ENCODE assay signal across 10 mouse cellular contexts in the genomic region with DNA sequence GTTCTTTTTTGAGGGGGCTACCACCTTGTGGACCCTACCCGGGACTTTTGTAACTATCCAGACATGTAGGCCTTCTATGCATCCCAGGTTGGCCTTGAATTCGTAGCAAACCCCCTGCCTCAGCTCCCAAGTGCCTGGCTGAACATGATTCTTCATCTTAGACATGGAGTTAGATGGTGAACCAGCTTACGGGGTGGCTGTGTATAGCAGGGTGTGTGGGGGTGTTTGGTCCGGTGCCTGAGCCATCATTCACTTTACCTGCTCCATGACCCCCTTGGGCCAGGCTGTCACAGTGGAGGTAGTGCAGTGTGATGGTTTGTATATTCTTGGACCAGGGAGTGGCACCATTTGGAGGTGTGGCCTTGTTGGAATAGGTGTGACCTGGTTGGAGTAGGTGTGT. TPM values are rescaled to one million over a fixed set of nuclear protein-coding genes. Genes with fewer than 3 reads are reported as not detected.
DNase-seq lines count a peak whose midpoint lies in the region; ATAC-seq and TF ChIP-seq lines count a peak whose summit lies in the region.
"Had no signal": no experiment of that assay in that cellular context is flagged by ENCODE, and none has a peak within 500 bp of the region (broad histone marks: within the 10 kb centered on the region; RNA-seq: fewer than 3 reads in every experiment).

No protein-coding gene starts in this region.

- no peaks in the 10 kb centered on the region for H3K9me3 ChIP-seq in heart, embryonic 14.5 days (ENCODE audit: control insufficient read depth, low read length)
- H3K9me3 ChIP-seq in ES-Bruce4 (replicated peaks; ENCODE audit: control insufficient read depth, insufficient read depth, low read length, poor library complexity, severe bottlenecking) = no peaks in the 10 kb centered on the region
- no peaks in the 10 kb centered on the region for H3K9me3 ChIP-seq in forebrain, postnatal 0 days (ENCODE audit: low read length)
- H3K9me3 ChIP-seq in limb, embryonic 14.5 days (ENCODE audit: control insufficient read depth, low read length) = no peaks in the 10 kb centered on the region

- no peak for TF ChIP-seq CTCF in ES-Bruce4 (IDR thresholded peaks at IDR 0.05; ENCODE audit: low read depth, low read length)
- no peak for TF ChIP-seq CTCF in forebrain, postnatal 0 days (IDR thresholded peaks at IDR 0.05; ENCODE audit: low read depth)
- TF ChIP-seq CTCF in gastrocnemius, adult 2 months (IDR thresholded peaks at IDR 0.05) = no peak

- TF ChIP-seq POLR2A in ES-Bruce4 (IDR thresholded peaks at IDR 0.05; ENCODE audit: insufficient read depth, low read length) = no peak
- TF ChIP-seq POLR2A in limb, embryonic 14.5 days (IDR thresholded peaks at IDR 0.05; ENCODE audit: borderline replicate concordance, extremely low read depth, insufficient read depth, insufficient read length) = no peak

- peak overlapping the region; percentile 74 to 76 for H3K27ac ChIP-seq in heart, embryonic 14.5 days (replicated peaks in 1 of 2; ENCODE audit: control insufficient read depth in 1 of 2, insufficient read depth in 1 of 2, low read depth in 2 of 2, low read length in 2 of 2)
- H3K27ac ChIP-seq in ES-Bruce4 (ENCODE audit: insufficient read depth, low read length) = 0 out of 2 replicates have a peak overlapping the region, but pooled peaks have one; percentile 14
- H3K27ac ChIP-seq in forebrain, postnatal 0 days (ENCODE audit: low read depth, low read length) = peak overlapping the region; percentile 29; the same call in 1 of the 2 replicates
- H3K27ac ChIP-seq in limb, embryonic 14.5 days (replicated peaks; ENCODE audit: low read depth, low read length) = 0 out of 2 replicates have a peak overlapping the region, but pooled peaks have one; percentile 39
- H3K27ac ChIP-seq in gastrocnemius, adult 2 months = no peak overlapping the region
- H3K27ac ChIP-seq: macrophage had no signal

- H3K4me2 ChIP-seq in heart, embryonic 14.5 days (ENCODE audit: low read length) = peak overlapping the region; percentile 56
- no peak overlapping the region for H3K4me2 ChIP-seq in forebrain, postnatal 0 days (ENCODE audit: low read depth)
- H3K4me2 ChIP-seq in limb, embryonic 14.5 days (replicated peaks; ENCODE audit: low read depth, low read length, severe bottlenecking) = peak overlapping the region; percentile 53

- no peaks in the 10 kb centered on the region for H3K36me3 ChIP-seq in heart, embryonic 14.5 days (ENCODE audit: control insufficient read depth, insufficient read depth, low read length)
- no peaks in the 10 kb centered on the region for H3K36me3 ChIP-seq in ES-Bruce4 (ENCODE audit: control insufficient read depth, insufficient read depth, low read length, poor library complexity, severe bottlenecking)
- H3K36me3 ChIP-seq in forebrain, postnatal 0 days (ENCODE audit: insufficient read depth) = no peaks in the 10 kb centered on the region
- no peaks in the 10 kb centered on the region for H3K36me3 ChIP-seq in limb, embryonic 14.5 days (ENCODE audit: control insufficient read depth, insufficient read depth, low read length)

- no peaks in the 10 kb centered on the region for H3K27me3 ChIP-seq in heart, embryonic 14.5 days (ENCODE audit: control insufficient read depth, insufficient read depth, low read length)
- no peaks in the 10 kb centered on the region for H3K27me3 ChIP-seq in ES-Bruce4 (ENCODE audit: control insufficient read depth, insufficient read depth, low read length, poor library complexity, severe bottlenecking)
- H3K27me3 ChIP-seq in forebrain, postnatal 0 days (ENCODE audit: insufficient read depth, low read length) = peaks cover 3% of the 10 kb centered on the region; the same call in 1 of the 2 replicates
- no peaks in the 10 kb centered on the region for H3K27me3 ChIP-seq in limb, embryonic 14.5 days (ENCODE audit: control insufficient read depth, insufficient read depth, low read length)

- DNase-seq in heart, postnatal 36 days = no peak
- no peak for DNase-seq in forebrain, postnatal 0 days
- no peak for DNase-seq in limb, embryonic 14.5 days (ENCODE audit: low spot score)
- no peak for DNase-seq in gastrocnemius, adult 2 months
- no peak for DNase-seq in spleen, postnatal 36 days (ENCODE audit: low spot score in 2 of 2)
- no peak for DNase-seq in frontal cortex, adult 2 months (ENCODE audit: extremely low spot score in 1 of 2, low spot score in 1 of 2)

- intact Hi-C loops in heart, postnatal 36 days (cut with DNase I) = no loop called here
- intact Hi-C loops in gastrocnemius, adult 2 months (cut with DNase I) = no loop called here

- peaks cover 15 to 21% of the 10 kb centered on the region in 2 experiments; a peak in 3 of 4 replicates for H3K4me1 ChIP-seq in heart, embryonic 14.5 days (ENCODE audit: control insufficient read depth in 2 of 2, insufficient read depth in 2 of 2, low read length in 2 of 2)
- peaks cover 5% of the 10 kb centered on the region for H3K4me1 ChIP-seq in ES-Bruce4 (ENCODE audit: control insufficient read depth, insufficient read depth, low read length)
- no peaks in the 10 kb centered on the region; the same call in 1 of the 2 replicates for H3K4me1 ChIP-seq in forebrain, postnatal 0 days (ENCODE audit: insufficient read depth)
- H3K4me1 ChIP-seq in limb, embryonic 14.5 days (ENCODE audit: control insufficient read depth, insufficient read depth, low read length) = peaks cover 10% of the 10 kb centered on the region; the same call in 1 of the 2 replicates

- H3K9ac ChIP-seq in heart, embryonic 14.5 days (ENCODE audit: low read length) = peak overlapping the region; percentile 38
- 0 out of 2 replicates have a peak overlapping the region, but pooled peaks have one; percentile 19 for H3K9ac ChIP-seq in ES-Bruce4 (ENCODE audit: low read depth, poor library complexity, severe bottlenecking)
- H3K9ac ChIP-seq in forebrain, postnatal 0 days = no peak overlapping the region
- H3K9ac ChIP-seq in limb, embryonic 14.5 days (ENCODE audit: low read depth, low read length, severe bottlenecking) = peak overlapping the region; percentile 50; the same call in 1 of the 2 replicates

- peak overlapping the region in 1 of 2 experiments; percentile 20; a peak in 1 of 4 replicates for H3K4me3 ChIP-seq in heart, embryonic 14.5 days (ENCODE audit: control insufficient read depth in 1 of 2, insufficient read depth in 1 of 2, low read depth in 1 of 2, low read length in 2 of 2)
- H3K4me3 ChIP-seq in ES-Bruce4 (ENCODE audit: low read depth, low read length) = no peak overlapping the region
- H3K4me3 ChIP-seq in forebrain, postnatal 0 days (ENCODE audit: low read depth, low read length) = no peak overlapping the region
- no peak overlapping the region for H3K4me3 ChIP-seq in limb, embryonic 14.5 days (replicated peaks; ENCODE audit: low read length)
- no peak overlapping the region for H3K4me3 ChIP-seq in gastrocnemius, adult 2 months
- H3K4me3 ChIP-seq: erythroblast, embryonic 14.5 days had no signal

- TF ChIP-seq EP300 in ES-Bruce4 (IDR thresholded peaks at IDR 0.05; ENCODE audit: insufficient read depth, low read depth, low read length) = no peak

- 64% methylated on average over 4 of the region's 4 CpGs for WGBS in heart, embryonic 14.5 days
- 23% methylated on average over 4 of the region's 4 CpGs for WGBS in forebrain, postnatal 0 days
- 77% methylated on average over 4 of the region's 4 CpGs for WGBS in limb, embryonic 14.5 days

- no peak for ATAC-seq in heart, embryonic 14.5 days (ENCODE audit: insufficient number of reproducible peaks, insufficient read depth, low FRiP score, low read depth)
- no peak for ATAC-seq in forebrain, postnatal 0 days
- ATAC-seq in limb, embryonic 14.5 days (ENCODE audit: low FRiP score, low read depth) = no peak

RNA-seq across cellular contexts. Expression of gene Mvk, which starts 23.9 kb away (rescaled TPM):
- polyA plus RNA-seq in heart, embryonic 14.5 days (2014; fragmentation: Nextera tagmentation; extraction: Ambion mirVana) = 15.3 and 18.6 TPM in 2 replicates
- 10 to 100 TPM in 1 of 2 experiments, 1 to 10 TPM in 1; 9.3 to 12.2 TPM for total RNA-seq in heart, postnatal 36 days (2021)
- polyA plus RNA-seq in ES-Bruce4 (2011; ENCODE audit: insufficient read depth, insufficient read length, low read depth, missing spikeins) = 16.7 and 18.3 TPM in 2 replicates
- total RNA-seq in forebrain, postnatal 0 days (2014; rRNA removed) = 99.3 and 112 TPM in 2 replicates
- 59.0 and 65.7 TPM in 2 replicates for polyA plus RNA-seq in forebrain, postnatal 0 days (2015; fragmentation: Nextera tagmentation; extraction: Ambion mirVana)
- polyA plus RNA-seq in limb, embryonic 14.5 days (2012; rRNA removed) = 48.8 and 59.1 TPM in 2 replicates
- 55.2 and 57.0 TPM in 2 replicates for polyA plus RNA-seq in limb, embryonic 14.5 days (2014; fragmentation: Nextera tagmentation; extraction: Ambion mirVana)
- total RNA-seq in gastrocnemius, adult 2 months (2021) = 10 to 100 TPM in 1 of 2 experiments, 1 to 10 TPM in 1; 9.6 to 10.3 TPM
- 35.8 and 38.1 TPM in 2 replicates for polyA plus RNA-seq in frontal cortex, adult 2 months (2012; rRNA removed)

RNA-seq across cellular contexts. Expression of gene Mmab, which starts 24.1 kb away (rescaled TPM):
- polyA plus RNA-seq in heart, embryonic 14.5 days (2014; fragmentation: Nextera tagmentation; extraction: Ambion mirVana) = 22.1 and 22.7 TPM in 2 replicates
- total RNA-seq in heart, postnatal 36 days (2021) = 10 to 100 TPM; 16.2 to 18.3 TPM
- polyA plus RNA-seq in ES-Bruce4 (2011; ENCODE audit: insufficient read depth, insufficient read length, low read depth, missing spikeins) = 11.9 and 14.6 TPM in 2 replicates
- total RNA-seq in forebrain, postnatal 0 days (2014; rRNA removed) = 26.2 and 26.8 TPM in 2 replicates
- polyA plus RNA-seq in forebrain, postnatal 0 days (2015; fragmentation: Nextera tagmentation; extraction: Ambion mirVana) = 22.7 and 28.6 TPM in 2 replicates
- 41.3 and 41.6 TPM in 2 replicates for polyA plus RNA-seq in limb, embryonic 14.5 days (2012; rRNA removed)
- 29.4 and 30.4 TPM in 2 replicates for polyA plus RNA-seq in limb, embryonic 14.5 days (2014; fragmentation: Nextera tagmentation; extraction: Ambion mirVana)
- total RNA-seq in gastrocnemius, adult 2 months (2021) = 10 to 100 TPM; 17.3 to 19.0 TPM
- 31.1 and 31.4 TPM in 2 replicates for polyA plus RNA-seq in frontal cortex, adult 2 months (2012; rRNA removed)
